Mouse (Mus musculus) ES-Bruce4 (cell line): ENCODE measurements around the gene Atg10. TPM values are rescaled to one million over a fixed set of nuclear protein-coding genes. Genes with fewer than 3 reads are reported as not detected.

ENCODE experiments used
- H3K27ac ChIP-seq: 2 replicates; pipeline ENCODE4 v1.5.1; 2012; ENCODE audit warnings: low read length, inconsistent platforms; ENCODE audit not compliant: insufficient read depth
- H3K27me3 ChIP-seq: 2 replicates; pipeline ENCODE4 v1.6.1; 2012; ENCODE audit warnings: mild to moderate bottlenecking, low read length, inconsistent platforms; ENCODE audit not compliant: control insufficient read depth, poor library complexity, insufficient read depth, severe bottlenecking
- H3K36me3 ChIP-seq: 2 replicates; pipeline ENCODE4 v1.6.1; 2012; ENCODE audit warnings: inconsistent platforms, mild to moderate bottlenecking, low read length, moderate library complexity; ENCODE audit not compliant: control insufficient read depth, poor library complexity, insufficient read depth, severe bottlenecking
- H3K4me1 ChIP-seq: one replicate; pipeline ENCODE4 v1.8.1; 2011; ENCODE audit warnings: low read length; ENCODE audit not compliant: control insufficient read depth, insufficient read depth
- H3K4me3 ChIP-seq: 2 replicates; pipeline ENCODE4 v1.5.1; 2011; ENCODE audit warnings: low read depth, mild to moderate bottlenecking, low read length
- H3K9ac ChIP-seq: 2 replicates; pipeline ENCODE4 v1.6.1; 2012; ENCODE audit warnings: low read depth, mild to moderate bottlenecking, inconsistent platforms; ENCODE audit not compliant: poor library complexity, severe bottlenecking
- H3K9me3 ChIP-seq: replicated peaks from 2 replicates; pipeline ENCODE4 v1.6.1; 2012; ENCODE audit warnings: mild to moderate bottlenecking, low read length, inconsistent platforms; ENCODE audit not compliant: control insufficient read depth, poor library complexity, insufficient read depth, severe bottlenecking
- CTCF ChIP-seq: IDR thresholded peaks from one replicate; pipeline ENCODE4 v1.8.1; 2011; ENCODE audit warnings: low read depth, low read length
- EP300 ChIP-seq: IDR thresholded peaks from 2 replicates; pipeline ENCODE4 v1.6.1; 2011; ENCODE audit warnings: low read depth, low read length; ENCODE audit not compliant: insufficient read depth
- POLR2A ChIP-seq: IDR thresholded peaks from one replicate; pipeline ENCODE4 v1.8.1; 2011; ENCODE audit warnings: low read length; ENCODE audit not compliant: insufficient read depth
- polyA plus RNA-seq: library from polyadenylated mRNA; stranded (reverse); fragments of >200 nt; gene quantifications from 2 replicates; pipeline ENCODE4 v1.2.4, GENCODE M21; 2011; ENCODE audit warnings: low read depth; ENCODE audit not compliant: missing spikeins, insufficient read depth, insufficient read length

The Atg10 gene
- polyA plus RNA-seq, 1 experiment: 3.1 TPM

GRCm38 (mm10) chr13:90970259-90971017, 253.3 kb downstream of the Atg10 start:
- TF ChIP-seq POLR2A (no peak), EP300 (no peak), CTCF (no peak)

DNA sequence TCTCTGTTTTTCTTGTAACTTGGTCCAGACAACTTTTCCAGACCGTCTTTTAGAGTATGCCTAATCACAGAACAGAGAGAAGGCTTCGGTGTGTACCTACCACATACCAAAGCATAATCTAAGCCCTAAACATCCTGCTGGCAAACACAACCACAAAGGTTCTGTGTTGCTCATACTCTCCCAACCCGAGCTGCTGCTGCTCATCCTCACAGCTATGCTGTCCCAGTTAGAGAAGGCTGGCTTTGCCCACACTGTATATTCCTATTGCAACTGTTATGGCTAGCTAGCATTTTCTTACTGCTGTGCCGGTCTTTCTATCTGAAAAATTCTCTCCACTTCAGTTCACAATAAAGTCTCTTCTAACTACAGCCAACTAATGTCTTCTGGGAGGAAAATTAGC, 254.8 kb downstream of the Atg10 start:
- H3K4me3 ChIP-seq: no peak overlapping the region
- no peak overlapping the region for H3K27ac ChIP-seq
- H3K9ac ChIP-seq: no peak overlapping the region
- H3K27me3 ChIP-seq: no peaks in the 10 kb centered on the region
- TF ChIP-seq POLR2A: no peak
- no peak for TF ChIP-seq EP300
- no peak for TF ChIP-seq CTCF
- H3K36me3 ChIP-seq: no peaks in the 10 kb centered on the region
- H3K4me1 ChIP-seq: no peaks in the 10 kb centered on the region
- no peaks in the 10 kb centered on the region for H3K9me3 ChIP-seq

More at GRCm38 (mm10) chr13:90970259-90971017, 253.3 kb downstream of the Atg10 start:
- H3K4me1 ChIP-seq: no peaks in the 10 kb centered on the region
- H3K9me3 ChIP-seq: no peaks in the 10 kb centered on the region
- H3K27ac ChIP-seq: no peak overlapping the region
- no peaks in the 10 kb centered on the region for H3K36me3 ChIP-seq
- no peak overlapping the region for H3K4me3 ChIP-seq
- no peak overlapping the region for H3K9ac ChIP-seq
- no peaks in the 10 kb centered on the region for H3K27me3 ChIP-seq

DNA sequence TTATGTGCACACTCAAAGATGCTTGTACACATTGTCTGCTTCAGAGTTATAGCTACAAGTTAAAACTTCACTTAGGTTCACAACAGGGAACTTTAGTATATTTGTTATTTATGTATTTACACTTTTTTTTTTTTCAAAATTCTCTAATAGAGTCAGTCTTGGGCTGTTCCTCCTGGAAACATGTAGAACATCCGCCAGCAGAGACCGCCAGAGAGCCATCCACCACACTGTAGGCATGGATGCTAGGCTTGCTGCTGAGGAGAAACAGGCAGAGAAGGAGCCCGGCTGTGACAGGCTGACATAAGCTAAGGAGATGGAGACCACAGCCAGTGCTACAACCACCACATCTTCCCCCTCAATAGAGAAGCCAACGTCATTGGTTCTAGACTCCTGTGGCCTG, 256.3 kb downstream of the Atg10 start:
- H3K27ac ChIP-seq: no peak overlapping the region
- H3K9ac ChIP-seq: no peak overlapping the region
- no peaks in the 10 kb centered on the region for H3K27me3 ChIP-seq
- H3K4me3 ChIP-seq: no peak overlapping the region
- H3K9me3 ChIP-seq: no peaks in the 10 kb centered on the region
- H3K4me1 ChIP-seq: no peaks in the 10 kb centered on the region
- H3K36me3 ChIP-seq: no peaks in the 10 kb centered on the region
- no peak for TF ChIP-seq POLR2A
- no peak for TF ChIP-seq EP300
- TF ChIP-seq CTCF: peak; percentile 73

DNA sequence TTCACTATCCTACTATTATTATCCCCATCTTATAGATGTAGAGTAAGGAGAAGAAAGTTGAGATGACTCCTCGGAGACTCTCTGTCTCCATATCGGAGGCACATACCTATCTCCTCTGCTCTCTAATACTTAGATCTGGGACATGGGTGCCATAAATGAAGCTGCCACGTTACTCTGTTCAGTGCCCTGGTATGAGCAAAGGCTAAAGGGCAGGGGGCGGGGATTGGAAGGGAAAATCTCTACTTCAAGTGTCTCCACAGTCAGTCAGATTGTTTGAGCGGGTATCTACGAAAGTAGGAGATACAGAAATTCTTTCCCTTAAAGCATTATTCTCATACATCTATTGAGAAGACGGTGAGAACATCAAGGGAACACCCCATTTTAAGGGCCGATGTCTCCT, 257.8 kb downstream of the Atg10 start:
- TF ChIP-seq CTCF (no peak), POLR2A (no peak), EP300 (no peak)
- Histone ChIP-seq H3K4me3 (no peak overlapping the region), H3K27me3 (no peaks in the 10 kb centered on the region)

DNA sequence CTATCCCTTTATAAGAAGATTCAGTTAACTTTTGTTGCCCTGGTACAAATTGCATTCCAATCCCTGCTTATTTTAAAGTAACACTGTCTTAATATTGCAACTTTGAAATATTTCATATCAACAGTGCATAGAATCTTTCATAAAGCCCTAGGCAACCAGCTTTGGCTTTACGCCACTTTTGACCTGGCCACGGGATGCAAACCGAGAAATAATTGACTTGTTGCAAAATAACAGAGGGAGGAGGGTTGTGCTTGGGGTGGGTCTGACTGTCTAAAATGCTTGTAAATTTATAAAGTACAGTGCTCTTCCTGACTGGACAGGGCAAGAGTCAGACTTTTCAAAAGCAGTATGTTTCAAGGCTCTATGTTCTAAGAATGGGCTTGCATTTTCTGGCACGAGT, 259.3 kb downstream of the Atg10 start:
- no peak overlapping the region for H3K27ac ChIP-seq
- H3K4me1 ChIP-seq: no peaks in the 10 kb centered on the region
- no peak overlapping the region for H3K4me3 ChIP-seq
- H3K9ac ChIP-seq: no peak overlapping the region
- no peaks in the 10 kb centered on the region for H3K27me3 ChIP-seq
- no peaks in the 10 kb centered on the region for H3K36me3 ChIP-seq
- TF ChIP-seq CTCF: no peak
- TF ChIP-seq EP300: no peak
- no peak for TF ChIP-seq POLR2A
- H3K9me3 ChIP-seq: no peaks in the 10 kb centered on the region

More for the DNA sequence above, 257.8 kb downstream of the Atg10 start:
- Histone ChIP-seq H3K27ac (no peak overlapping the region), H3K4me1 (no peaks in the 10 kb centered on the region), H3K36me3 (no peaks in the 10 kb centered on the region), H3K9me3 (no peaks in the 10 kb centered on the region), H3K9ac (no peak overlapping the region)

DNA sequence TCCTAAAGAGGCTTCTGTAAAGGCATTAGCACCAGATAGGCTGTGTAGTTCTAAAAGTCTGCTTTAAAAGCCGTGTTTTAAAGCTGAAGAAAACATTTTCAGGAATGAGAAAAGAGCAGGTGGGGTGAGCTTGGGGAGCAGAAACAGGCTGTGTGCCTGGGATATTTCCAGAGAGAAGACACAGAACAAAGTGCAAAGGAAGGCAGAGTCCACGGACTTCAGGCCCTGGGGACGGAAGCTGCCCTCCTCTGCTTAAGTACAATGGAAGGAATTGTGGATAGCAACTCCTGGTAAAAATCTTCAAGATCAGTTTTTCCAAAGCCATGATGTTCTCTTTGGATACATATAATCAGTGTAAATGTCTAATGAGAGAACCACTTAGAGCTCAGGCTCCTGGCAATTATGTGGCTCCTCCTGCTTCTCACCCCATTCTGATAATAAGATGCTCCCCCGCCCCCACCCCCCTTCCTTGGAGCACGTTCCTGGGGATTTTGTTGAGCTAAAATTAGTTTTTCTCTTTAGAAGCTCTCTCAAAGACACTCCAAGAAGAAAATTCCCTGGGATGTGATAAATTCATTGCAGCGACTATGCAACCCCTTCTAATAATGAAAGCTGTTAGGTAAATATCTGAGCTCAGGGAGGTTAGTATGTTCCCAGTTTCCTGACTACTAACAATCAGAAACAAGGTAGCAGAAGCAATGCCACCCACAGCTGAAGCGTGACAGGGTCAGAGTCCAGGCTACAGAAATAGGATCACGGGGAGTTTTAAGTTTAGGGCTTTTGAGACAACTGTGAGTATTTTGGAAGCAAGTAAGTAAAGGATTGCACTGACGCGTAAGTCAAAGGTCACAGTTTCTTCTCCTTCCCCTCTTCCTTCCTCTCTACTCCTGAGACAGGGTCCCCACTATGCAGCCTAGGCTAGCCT, 260.7 kb downstream of the Atg10 start:
- no peaks in the 10 kb centered on the region for H3K9me3 ChIP-seq
- TF ChIP-seq EP300 (no peak), CTCF (no peak), POLR2A (no peak)
- H3K9ac ChIP-seq: no peak overlapping the region
- H3K36me3 ChIP-seq: no peaks in the 10 kb centered on the region
- no peak overlapping the region for H3K27ac ChIP-seq
- H3K27me3 ChIP-seq: no peaks in the 10 kb centered on the region
- H3K4me3 ChIP-seq: no peak overlapping the region
- no peaks in the 10 kb centered on the region for H3K4me1 ChIP-seq
